Mouse (Mus musculus) heart, postnatal 0 days (tissue): Measurements from ENCODE around the gene Kat5. TPM values are rescaled to one million over a fixed set of nuclear protein-coding genes. Genes with fewer than 3 reads are reported as not detected.
A peak's percentile ranks its signal among the peaks of the same experiment; 100 is the strongest.

ENCODE experiments used
- ATAC-seq: fragments of 200-750 bp; cut with Nextera tagmentation; 2 replicates; pipeline ENCODE4 v1.8.0; 2017; ENCODE audit warnings: low read depth, moderate number of reproducible peaks, moderate library complexity; ENCODE audit not compliant: insufficient read depth
- DNase-seq: peaks from one replicate; pipeline ENCODE4 v3.0.0-alpha.2; 2016; ENCODE audit warnings: low spot score
- H3K27ac ChIP-seq: fragments of 300-500 bp; sonication (generic); 2 replicates; pipeline ENCODE4 v1.5.1; 2014; ENCODE audit warnings: low read depth, mild to moderate bottlenecking
- H3K27me3 ChIP-seq: fragments of 300-500 bp; sonication (generic); 2 replicates; pipeline ENCODE4 v1.6.1; 2014; ENCODE audit warnings: low read length, mixed read lengths; ENCODE audit not compliant: control insufficient read depth, insufficient read depth
- H3K36me3 ChIP-seq: fragments of 300-500 bp; sonication (generic); replicated peaks from 2 replicates; pipeline ENCODE4 v1.6.1; 2014; ENCODE audit warnings: low read length, mixed read lengths; ENCODE audit not compliant: control insufficient read depth, insufficient read depth
- H3K4me1 ChIP-seq: fragments of 300-500 bp; sonication (generic); 2 replicates; pipeline ENCODE4 v1.6.1; 2014; ENCODE audit warnings: antibody characterized with exemption; ENCODE audit not compliant: control insufficient read depth, insufficient read depth
- H3K4me2 ChIP-seq: fragments of 300-500 bp; sonication (generic); 2 replicates; pipeline ENCODE4 v1.6.1; 2014; ENCODE audit warnings: low read depth, mild to moderate bottlenecking, low read length, moderate library complexity
- H3K4me3 ChIP-seq: fragments of 300-500 bp; sonication (generic); 2 replicates; pipeline ENCODE4 v1.5.1; 2014; ENCODE audit warnings: low read depth, low read length
- H3K9ac ChIP-seq: fragments of 300-500 bp; sonication (generic); replicated peaks from 2 replicates; pipeline ENCODE4 v1.6.1; 2014; ENCODE audit warnings: low read depth, low read length, mixed read lengths
- H3K9me3 ChIP-seq: fragments of 300-500 bp; sonication (generic); replicated peaks from 2 replicates; pipeline ENCODE4 v1.6.1; 2016; ENCODE audit warnings: low read length; ENCODE audit not compliant: control insufficient read depth
- CTCF ChIP-seq: IDR thresholded peaks from 2 replicates; pipeline ENCODE4 v1.5.1; 2016; ENCODE audit warnings: antibody characterized with exemption, control low read depth, low read depth
- EP300 ChIP-seq: IDR thresholded peaks from 2 replicates; pipeline ENCODE4 v1.6.1; 2016; ENCODE audit warnings: antibody characterized with exemption, low read depth
- WGBS: fragments of 180-500 bp; shearing (Covaris S2); extraction: QIAGEN DNeasy Blood & Tissue Kit; methylation state at CpG from one replicate; pipeline ENCODE4 v1.1.7; 2014; 5-methylcytosine and 5-hydroxymethylcytosine counted together
- polyA plus RNA-seq: library from polyadenylated mRNA; unstranded; fragments of >200 nt; fragmentation: Nextera tagmentation; extraction: Ambion mirVana; gene quantifications from 2 replicates; pipeline ENCODE4 v1.2.1, GENCODE M21; 2015
- total RNA-seq: library from RNA; depleted of rRNA; stranded (reverse); fragments of >200 nt; gene quantifications from 2 replicates; pipeline ENCODE4 v1.2.3, GENCODE M21; 2014; ENCODE audit warnings: low replicate concordance; rRNA removed

Kat5 gene
- total RNA-seq = 55.4 and 164 TPM in 2 replicates
- 27.0 and 29.7 TPM in 2 replicates for polyA plus RNA-seq

DNA sequence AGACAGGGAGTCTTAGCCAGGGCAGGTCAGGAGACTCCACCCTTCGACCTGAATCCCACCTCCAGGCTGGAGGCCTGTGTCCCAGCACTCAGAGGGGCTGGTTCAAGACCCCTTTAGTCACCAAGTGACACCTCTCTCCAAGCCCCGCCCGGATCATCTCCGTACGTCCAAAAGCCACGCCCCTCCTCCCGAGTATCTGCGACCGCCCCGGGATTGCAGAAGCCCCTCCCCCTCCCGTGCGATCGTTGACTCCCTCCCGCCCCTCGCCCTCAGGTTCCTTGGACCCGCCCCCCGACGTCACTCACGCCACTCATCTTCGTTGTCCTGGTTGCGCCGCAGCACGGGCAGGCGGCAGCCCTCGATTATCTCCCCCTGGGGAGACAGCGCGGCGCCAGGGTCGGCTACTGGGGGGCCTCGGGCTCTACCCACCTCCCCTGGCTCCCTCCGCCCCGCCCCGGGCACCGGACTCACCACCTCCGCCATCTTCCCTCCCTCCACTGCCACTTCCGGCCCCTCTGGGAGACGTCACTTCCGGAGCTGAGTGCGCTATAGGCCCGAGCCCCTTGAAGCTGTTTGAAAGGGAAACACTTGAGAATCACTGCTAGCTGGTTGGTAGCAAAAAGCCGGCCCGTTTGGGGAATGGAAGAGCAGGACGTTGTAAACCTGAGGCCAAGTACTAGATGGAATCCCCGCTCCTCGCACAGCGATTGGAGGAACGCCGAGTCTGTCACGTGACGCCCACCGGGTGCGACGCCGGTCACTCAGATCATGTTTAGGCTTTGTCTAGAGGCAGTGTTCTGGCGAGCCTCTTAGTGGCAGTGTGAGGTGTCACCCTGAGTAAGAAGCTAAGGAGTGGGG is at the start of gene Kat5:
Gene Kat5, minus strand, starts transcription at position 691 of the 858 bp plus-strand sequence.
- TF ChIP-seq CTCF (no peak), EP300 (0 out of 2 replicates have a peak, but pooled peaks have one; percentile 58)
- under 1% methylated on average over 54 of the region's 55 CpGs for WGBS
- H3K9me3 ChIP-seq = no peaks in the 10 kb centered on the region

DNA sequence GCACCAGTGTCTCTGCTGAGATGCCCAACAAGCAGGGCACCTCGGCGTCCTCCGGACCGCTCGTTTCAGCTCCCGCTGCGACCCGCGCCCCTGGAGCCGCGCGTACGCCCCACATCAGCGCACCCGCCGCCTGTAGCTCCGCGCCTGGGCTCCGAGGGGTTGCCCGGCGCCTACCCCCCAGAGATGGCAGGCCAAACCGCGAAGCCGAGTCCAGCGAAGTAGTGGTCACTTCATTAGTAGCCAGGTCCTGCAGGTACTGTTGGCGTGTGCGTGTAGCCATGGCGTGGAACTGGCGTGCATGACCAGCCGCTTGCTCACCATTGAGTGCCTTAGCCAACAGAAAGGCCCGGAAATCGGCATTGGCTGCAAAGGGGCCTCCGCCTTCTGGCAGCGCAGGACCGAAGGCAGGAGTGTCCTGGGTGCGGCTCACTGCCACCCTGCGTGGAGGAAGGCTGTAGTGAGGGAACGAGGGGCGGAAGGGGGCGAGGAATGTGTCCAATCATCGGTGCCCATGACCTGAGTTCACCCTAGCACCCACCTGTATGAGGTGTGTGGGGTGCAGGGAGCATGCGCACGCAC is 44.8 kb upstream of the Kat5 start:
- TF ChIP-seq CTCF (no peak), EP300 (no peak)
- Histone ChIP-seq H3K36me3 (peaks cover 86% of the 10 kb centered on the region), H3K4me1 (peaks cover 3% of the 10 kb centered on the region; the same call in 1 of the 2 replicates), H3K9me3 (no peaks in the 10 kb centered on the region), H3K27ac (no peak overlapping the region), H3K4me3 (peak overlapping the region; percentile 25), H3K9ac (no peak overlapping the region), H3K4me2 (peak overlapping the region; percentile 36), H3K27me3 (0 out of 2 replicates have a peak, but pooled peaks cover 16% of the 10 kb centered on the region)
- WGBS = 26% methylated on average over 43 of the region's 43 CpGs
- no peak for ATAC-seq
- no peak for DNase-seq

More for the DNA sequence above, at the start of gene Kat5:
- Histone ChIP-seq H3K4me2 (peak within 1 kb of the TSS; percentile 58), H3K27me3 (no peaks in the 10 kb centered on the region), H3K4me3 (peak within 1 kb of the TSS; percentile 85), H3K36me3 (peaks cover 35% of the 10 kb centered on the region), H3K4me1 (peaks cover 12% of the 10 kb centered on the region), H3K9ac (peak within 1 kb of the TSS; percentile 84), H3K27ac (peak within 1 kb of the TSS; percentile 96)
- ATAC-seq (peak; percentile 90), DNase-seq (peak; percentile 91)

DNA sequence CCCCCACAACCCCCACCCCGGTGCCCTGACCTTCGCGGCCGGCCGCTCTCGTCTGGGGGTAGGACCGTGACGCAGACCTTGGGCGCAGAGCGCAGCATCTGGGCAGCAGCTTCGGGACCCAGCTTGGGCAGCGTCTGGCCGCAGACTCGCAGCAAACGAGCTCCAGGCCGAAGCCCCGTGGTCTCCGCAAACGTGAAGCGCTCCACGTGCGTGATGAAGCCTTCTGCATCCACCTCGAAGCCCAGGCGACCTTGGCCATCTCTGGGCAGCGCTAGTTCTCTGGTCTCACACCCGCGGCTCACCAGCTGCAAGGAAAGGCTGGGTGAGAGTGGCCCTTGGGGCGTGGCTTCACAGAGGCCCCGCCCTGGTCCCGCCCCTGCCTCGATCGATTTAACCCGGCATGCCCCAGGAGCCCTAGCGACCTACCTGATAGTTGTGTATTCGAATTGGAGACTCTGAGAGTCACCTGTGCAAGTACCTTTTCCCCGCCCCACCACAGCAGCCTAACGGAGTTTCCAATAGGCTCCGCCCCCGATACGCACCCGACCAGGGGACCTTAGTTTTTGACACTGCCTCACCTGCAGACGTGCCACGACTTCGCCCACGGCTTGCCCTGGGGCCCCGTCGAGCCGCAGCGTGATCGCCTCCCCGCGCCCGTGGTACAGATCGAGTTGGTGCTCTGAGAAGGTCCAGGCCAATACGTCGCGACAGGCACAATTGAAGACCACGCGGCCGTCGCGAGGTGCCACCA is 44.1 kb upstream of the Kat5 start:
- Histone ChIP-seq H3K27ac (no peak overlapping the region), H3K4me1 (peaks cover 9% of the 10 kb centered on the region; the same call in 1 of the 2 replicates), H3K4me2 (peak overlapping the region; percentile 36), H3K9me3 (no peaks in the 10 kb centered on the region), H3K36me3 (peaks cover 83% of the 10 kb centered on the region), H3K4me3 (peak overlapping the region; percentile 25), H3K27me3 (0 out of 2 replicates have a peak, but pooled peaks cover 16% of the 10 kb centered on the region), H3K9ac (no peak overlapping the region)
- WGBS = 34% methylated on average over 61 of the region's 62 CpGs
- DNase-seq (no peak), ATAC-seq (no peak)
- TF ChIP-seq EP300 = no peak
- no peak for TF ChIP-seq CTCF

DNA sequence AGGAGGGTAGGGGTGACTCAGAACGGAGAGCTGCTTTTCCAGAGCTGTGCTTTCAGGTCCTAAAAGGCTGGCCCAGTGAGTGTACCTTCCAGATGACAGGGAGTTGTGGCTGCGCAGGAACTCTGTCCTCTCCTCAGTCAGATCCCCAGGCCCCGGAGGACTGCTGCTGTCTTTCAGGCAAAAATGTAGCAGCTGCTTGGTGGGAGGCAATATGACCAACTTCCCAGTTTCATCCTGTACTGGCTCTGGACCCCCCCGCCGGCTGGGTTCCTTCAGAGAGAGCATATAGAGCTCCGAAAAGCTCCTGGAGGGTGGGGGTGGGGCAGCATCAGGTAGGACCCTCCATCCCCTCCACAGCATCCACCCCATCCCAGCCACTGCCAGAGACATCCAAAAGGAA is 42.5 kb upstream of the Kat5 start:
- peaks cover 75% of the 10 kb centered on the region for H3K36me3 ChIP-seq
- TF ChIP-seq CTCF (no peak), EP300 (no peak)
- H3K4me2 ChIP-seq = no peak overlapping the region
- ATAC-seq (no peak), DNase-seq (no peak)
- no peaks in the 10 kb centered on the region for H3K9me3 ChIP-seq
- H3K9ac ChIP-seq = no peak overlapping the region
- H3K4me1 ChIP-seq = peaks cover 11% of the 10 kb centered on the region; the same call in 1 of the 2 replicates
- H3K4me3 ChIP-seq = no peak overlapping the region
- H3K27ac ChIP-seq = no peak overlapping the region
- 0 out of 2 replicates have a peak, but pooled peaks cover 16% of the 10 kb centered on the region for H3K27me3 ChIP-seq
- 86% methylated on average over 6 of the region's 6 CpGs for WGBS
